Mouse (Mus musculus): ENCODE data around the gene 2010111I01Rik.

GRCm38 (mm10) chr13:62916675-62917074 is 48.0 kb upstream of the 2010111I01Rik start:
- no peak for TF ChIP-seq EP300 (IDR thresholded peaks at IDR 0.05; ENCODE audit: insufficient read depth, low read depth, low read length)
- TF ChIP-seq CTCF (IDR thresholded peaks at IDR 0.05; ENCODE audit: low read depth, low read length), result no peak
- no peak for TF ChIP-seq POLR2A (IDR thresholded peaks at IDR 0.05; ENCODE audit: insufficient read depth, low read length)
